Mouse (Mus musculus): ENCODE measurements around the gene Tdp1.

The Tdp1 gene

DNA sequence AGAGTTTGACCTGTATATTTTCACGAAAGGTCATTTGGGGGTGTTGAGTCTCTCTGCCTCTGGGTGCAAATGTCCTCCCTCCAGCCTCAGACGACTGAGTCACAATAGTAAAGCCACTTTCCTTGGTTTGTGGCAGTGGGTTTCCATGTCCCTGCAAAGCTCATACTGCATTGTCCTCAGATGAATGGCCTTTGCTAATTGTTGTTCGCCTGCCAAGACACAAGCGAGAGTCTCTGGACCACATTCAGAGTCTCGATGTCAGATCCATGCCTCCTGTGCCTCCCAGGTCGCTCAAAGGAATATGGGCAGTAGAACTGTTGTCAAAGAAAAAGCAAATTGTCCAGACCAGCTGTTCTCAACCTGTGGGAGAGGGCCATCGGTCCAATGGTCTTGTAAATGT is 116.1 kb downstream of the Tdp1 start:
- DNase-seq (ENCODE audit: low spot score in 2 of 2) = no peak

DNA sequence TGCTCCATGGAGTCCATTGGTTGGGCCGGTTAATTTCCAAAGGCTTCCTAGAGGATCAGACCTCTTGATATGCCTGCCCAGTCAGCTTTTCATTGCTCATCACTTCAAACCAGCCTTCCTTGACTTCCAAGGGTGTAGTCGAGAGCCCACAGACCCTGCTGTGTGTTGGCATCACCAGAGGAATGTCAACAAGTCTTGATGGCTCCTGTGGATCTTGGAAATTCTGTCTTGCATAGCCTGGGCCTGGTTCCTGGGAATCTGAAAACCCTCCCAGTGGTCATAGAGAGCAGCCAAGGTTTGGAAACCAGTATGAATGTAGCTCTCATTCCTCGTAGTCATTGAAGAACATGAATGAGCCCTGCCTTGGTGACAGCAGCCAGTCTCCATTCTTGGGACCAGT is 116.9 kb downstream of the Tdp1 start:
- no peak for DNase-seq (ENCODE audit: low spot score in 2 of 2)

DNA sequence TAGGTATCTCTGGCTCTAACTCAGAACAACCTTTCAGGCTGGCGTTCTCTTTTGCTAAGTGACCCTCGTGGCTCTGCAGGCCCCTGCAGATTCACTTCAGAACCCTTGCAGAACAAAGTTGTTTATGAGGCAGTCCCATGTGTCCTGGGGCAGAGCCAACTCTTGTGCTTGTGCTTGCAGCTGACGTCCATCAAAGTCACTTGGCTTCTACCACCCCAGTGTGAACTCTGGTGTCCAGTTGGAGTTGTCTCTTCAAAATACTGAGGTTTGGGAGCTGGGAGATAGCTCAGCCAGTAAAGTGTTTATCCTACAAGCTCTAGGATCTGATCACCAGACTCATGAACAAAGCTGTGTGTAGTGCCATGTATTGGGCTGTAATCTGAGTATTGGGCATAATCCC is 117.6 kb downstream of the Tdp1 start:
- DNase-seq (ENCODE audit: low spot score in 2 of 2) = no peak

DNA sequence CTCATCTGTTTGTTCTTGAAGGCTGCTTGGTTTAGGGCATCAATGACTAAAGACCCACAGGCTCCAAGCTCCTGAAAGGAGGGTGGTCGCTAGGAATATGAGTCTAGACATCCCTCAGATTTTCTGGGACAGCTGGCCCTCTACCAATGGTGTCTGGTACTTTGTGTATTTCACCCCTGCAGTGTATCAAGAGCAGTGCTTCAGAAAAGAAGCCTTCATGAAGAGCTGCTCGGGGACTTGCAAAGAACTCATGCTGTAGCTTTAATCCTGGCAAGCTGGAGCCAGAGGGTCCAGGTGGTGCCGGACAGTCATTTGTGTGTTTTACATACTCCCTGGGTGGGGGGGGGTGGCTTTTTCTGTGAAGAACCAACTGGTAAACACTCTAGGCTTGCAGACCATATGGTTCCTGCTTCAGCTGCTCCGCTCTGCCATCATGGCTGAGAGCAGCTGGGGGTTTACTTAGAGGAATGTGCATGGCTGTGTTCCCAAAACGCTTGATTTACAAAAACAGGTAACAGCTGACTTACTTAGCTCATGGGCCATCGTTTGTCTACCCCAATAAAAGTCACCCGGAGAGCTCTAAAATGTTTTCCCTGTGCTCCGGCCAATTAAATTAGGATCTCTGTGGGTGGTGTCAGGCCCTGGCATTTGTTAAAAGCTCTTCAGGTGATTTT is 118.7 kb downstream of the Tdp1 start:
- no peak for DNase-seq (ENCODE audit: low spot score in 2 of 2)

Measured in frontal cortex, postnatal 10 days (tissue).